Mouse (Mus musculus) midbrain, embryonic 12.5 days (tissue): Measurements from ENCODE around the gene Myoz1. TPM values are rescaled to one million over a fixed set of nuclear protein-coding genes. Genes with fewer than 3 reads are reported as not detected.

Source experiments
- ATAC-seq: fragments of 200-750 bp; cut with Nextera tagmentation; 2 replicates; pipeline ENCODE4 v1.8.0; 2017; ENCODE audit warnings: low read depth, moderate TSS enrichment, moderate library complexity; ENCODE audit not compliant: low FRiP score
- H3K27ac ChIP-seq: fragments of 300-500 bp; sonication (generic); replicated peaks from 2 replicates; pipeline ENCODE4 v1.5.1; 2016; ENCODE audit warnings: mild to moderate bottlenecking
- H3K27me3 ChIP-seq: fragments of 300-500 bp; sonication (generic); 2 replicates; pipeline ENCODE4 v1.6.1; 2016; ENCODE audit warnings: mild to moderate bottlenecking
- H3K36me3 ChIP-seq: fragments of 300-500 bp; sonication (generic); 2 replicates; pipeline ENCODE4 v1.6.1; 2016
- H3K4me1 ChIP-seq: fragments of 300-500 bp; sonication (generic); 2 replicates; pipeline ENCODE4 v1.6.1; 2016
- H3K4me2 ChIP-seq: fragments of 300-500 bp; sonication (generic); replicated peaks from 2 replicates; pipeline ENCODE4 v1.6.1; 2016; ENCODE audit warnings: mild to moderate bottlenecking, moderate library complexity
- H3K4me3 ChIP-seq: fragments of 300-500 bp; sonication (generic); 2 replicates; pipeline ENCODE4 v1.5.1; 2016; ENCODE audit warnings: mild to moderate bottlenecking
- H3K9ac ChIP-seq: fragments of 300-500 bp; sonication (generic); replicated peaks from 2 replicates; pipeline ENCODE4 v1.6.1; 2016; ENCODE audit warnings: mild to moderate bottlenecking, moderate library complexity
- H3K9me3 ChIP-seq: fragments of 300-500 bp; sonication (generic); 2 replicates; pipeline ENCODE4 v1.6.1; 2016; ENCODE audit warnings: mild to moderate bottlenecking
- WGBS: fragments of 180-500 bp; shearing (Covaris S2); methylation state at CpG from one replicate; pipeline ENCODE4 v1.1.7; 2016; 5-methylcytosine and 5-hydroxymethylcytosine counted together
- microRNA-seq: library from miRNA; unstranded; fragments of <30 nt; microRNA quantifications from one replicate; pipeline ENCODE4, GENCODE M21; 2017
- polyA plus RNA-seq: library from polyadenylated mRNA; unstranded; fragments of >200 nt; fragmentation: Nextera tagmentation; extraction: Ambion mirVana; gene quantifications from 2 replicates; pipeline ENCODE4 v1.2.1, GENCODE M21; 2016

Gene Myoz1
- polyA plus RNA-seq, 1 experiment from 2014 or later: 0.14 TPM

DNA sequence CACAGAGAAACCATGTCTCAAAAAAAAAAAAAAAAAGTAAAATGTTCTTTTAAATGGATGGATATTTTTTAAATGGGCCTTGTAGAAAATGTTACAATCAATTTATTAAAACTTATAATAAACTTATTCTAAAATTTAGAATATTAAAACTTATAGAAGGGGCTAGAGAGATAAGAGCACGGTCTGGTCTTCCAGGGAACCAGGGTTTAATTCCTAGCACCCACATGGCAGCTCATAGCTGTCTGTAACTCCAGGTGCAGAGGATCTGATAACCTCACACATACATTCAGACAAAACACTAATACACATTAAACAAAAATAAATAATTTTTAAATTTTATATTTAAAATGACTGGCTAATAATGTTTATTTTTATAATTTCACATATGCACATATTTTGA, 55.1 kb downstream of the Myoz1 start:
- no peak overlapping the region for H3K4me2 ChIP-seq
- no peaks in the 10 kb centered on the region for H3K9me3 ChIP-seq

DNA sequence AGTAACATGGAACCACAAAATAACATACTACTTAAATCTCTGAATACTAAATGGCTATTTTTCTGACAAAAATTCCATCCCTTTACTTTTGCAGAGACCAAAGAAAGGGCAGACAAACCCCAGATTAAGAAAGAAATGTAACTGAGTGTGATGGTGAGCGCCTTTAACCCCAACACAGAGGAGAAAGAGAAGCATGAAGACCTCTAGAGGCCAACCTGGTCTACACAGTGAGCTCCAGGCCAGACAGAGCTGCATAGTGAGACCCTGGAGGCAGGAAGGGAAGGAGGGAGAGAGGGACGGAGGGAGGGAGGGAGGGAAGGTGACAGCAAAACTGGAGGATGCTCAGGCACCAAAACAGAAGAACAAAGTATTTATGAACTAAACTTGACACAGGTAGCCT, 56.1 kb downstream of the Myoz1 start:
- no peak overlapping the region for H3K9ac ChIP-seq
- no peak overlapping the region for H3K4me3 ChIP-seq
- H3K27ac ChIP-seq: no peak overlapping the region
- H3K9me3 ChIP-seq: no peaks in the 10 kb centered on the region
- peaks cover 10% of the 10 kb centered on the region for H3K4me1 ChIP-seq
- no peaks in the 10 kb centered on the region for H3K27me3 ChIP-seq
- ATAC-seq: no peak
- WGBS: 74% methylated on average over 2 of the region's 2 CpGs
- 0 out of 2 replicates have a peak, but pooled peaks cover 3% of the 10 kb centered on the region for H3K36me3 ChIP-seq
- H3K4me2 ChIP-seq: no peak overlapping the region

More for the DNA sequence above, 55.1 kb downstream of the Myoz1 start:
- ATAC-seq: no peak
- no peak overlapping the region for H3K9ac ChIP-seq
- 100% methylated on average over 1 of the region's 1 CpGs for WGBS
- no peaks in the 10 kb centered on the region for H3K27me3 ChIP-seq
- H3K4me1 ChIP-seq: peaks cover under 1% of the 10 kb centered on the region; the same call in 1 of the 2 replicates
- peaks cover 6% of the 10 kb centered on the region; the same call in 1 of the 2 replicates for H3K36me3 ChIP-seq
- H3K27ac ChIP-seq: no peak overlapping the region
- no peak overlapping the region for H3K4me3 ChIP-seq

DNA sequence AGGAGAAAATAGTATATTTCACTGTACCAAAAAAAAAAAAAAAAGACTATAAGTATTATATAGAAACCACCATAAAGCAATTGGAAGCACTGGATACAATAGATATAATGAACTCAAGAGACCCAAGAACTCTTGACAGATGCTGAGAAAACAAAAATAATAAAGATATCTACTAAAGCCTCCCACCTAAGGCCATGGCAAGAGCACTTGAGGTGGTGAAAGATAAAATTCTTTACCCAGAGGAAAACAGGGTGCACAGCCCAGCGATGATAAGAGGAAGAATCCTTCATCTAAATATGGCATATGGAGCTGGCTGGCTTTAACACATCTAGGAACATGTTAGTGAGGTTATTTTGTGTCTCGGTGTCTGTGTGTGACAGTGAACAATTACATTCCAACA, 56.8 kb downstream of the Myoz1 start:
- WGBS: 94% methylated on average over 2 of the region's 2 CpGs
- Histone ChIP-seq H3K9ac (no peak overlapping the region), H3K4me2 (no peak overlapping the region), H3K9me3 (no peaks in the 10 kb centered on the region), H3K36me3 (0 out of 2 replicates have a peak, but pooled peaks cover 3% of the 10 kb centered on the region), H3K4me3 (no peak overlapping the region), H3K27ac (no peak overlapping the region), H3K4me1 (peaks cover 10% of the 10 kb centered on the region), H3K27me3 (no peaks in the 10 kb centered on the region)
- ATAC-seq: no peak

Small RNA genes within 50 kb of the gene (microRNA-seq; reads per million reads assigned to microRNA genes)
- gene Mir6946: 1.2 reads per million

Other genes with a start within 250 kb of the Myoz1 start
- 0.34 and 1.4 TPM in 2 replicates for gene Cfap70, start 204.3 kb downstream of the Myoz1 start, polyA plus RNA-seq
- gene Anxa7, start 176.4 kb downstream of the Myoz1 start, polyA plus RNA-seq: 11.0 and 12.2 TPM in 2 replicates
- 0.84 and 0.89 TPM in 2 replicates for gene Mss51, start 159.6 kb downstream of the Myoz1 start, polyA plus RNA-seq
- gene Ppp3cb, start 110.0 kb downstream of the Myoz1 start, polyA plus RNA-seq: 66.2 and 68.8 TPM in 2 replicates
- 16.6 and 18.6 TPM in 2 replicates for gene Usp54, start 15.5 kb downstream of the Myoz1 start, polyA plus RNA-seq
- 0.24 and 0.43 TPM in 2 replicates for gene Synpo2l, start 11.8 kb upstream of the Myoz1 start, polyA plus RNA-seq
- 97.5 and 99.5 TPM in 2 replicates for gene Sec24c, start 17.8 kb upstream of the Myoz1 start, polyA plus RNA-seq
- gene Fut11, start 38.4 kb upstream of the Myoz1 start, polyA plus RNA-seq: 26.8 and 27.0 TPM in 2 replicates
- gene Chchd1, start 46.5 kb upstream of the Myoz1 start, polyA plus RNA-seq: 225 and 253 TPM in 2 replicates
- gene Zswim8, start 51.0 kb upstream of the Myoz1 start, polyA plus RNA-seq: 47.6 and 48.9 TPM in 2 replicates
- 25.0 and 29.8 TPM in 2 replicates for gene Ndst2, start 78.0 kb upstream of the Myoz1 start, polyA plus RNA-seq
- gene Camk2g, start 137.5 kb upstream of the Myoz1 start, polyA plus RNA-seq: 56.8 and 57.1 TPM in 2 replicates
- 0.29 and 0.34 TPM in 2 replicates for gene Plau, start 180.1 kb upstream of the Myoz1 start, polyA plus RNA-seq